Mouse (Mus musculus) cerebellum, adult 9-11 months (tissue): Measurements from ENCODE around the gene Olfr530.

ENCODE experiments used
- DNase-seq: peaks from one replicate; pipeline ENCODE4 v3.0.0; 2022

Gene Olfr530

GRCm38 (mm10) chr7:140376231-140376630 is at the start of gene Olfr530:
Gene Olfr530, minus strand, starts transcription at chr7:140376331.
- no peak for DNase-seq

GRCm38 (mm10) chr7:140421539-140421938 is 45.4 kb upstream of the Olfr530 start, which contains the start of gene Olfr532:
Gene Olfr532, minus strand, starts transcription at chr7:140421639.
- DNase-seq, result no peak

DNA sequence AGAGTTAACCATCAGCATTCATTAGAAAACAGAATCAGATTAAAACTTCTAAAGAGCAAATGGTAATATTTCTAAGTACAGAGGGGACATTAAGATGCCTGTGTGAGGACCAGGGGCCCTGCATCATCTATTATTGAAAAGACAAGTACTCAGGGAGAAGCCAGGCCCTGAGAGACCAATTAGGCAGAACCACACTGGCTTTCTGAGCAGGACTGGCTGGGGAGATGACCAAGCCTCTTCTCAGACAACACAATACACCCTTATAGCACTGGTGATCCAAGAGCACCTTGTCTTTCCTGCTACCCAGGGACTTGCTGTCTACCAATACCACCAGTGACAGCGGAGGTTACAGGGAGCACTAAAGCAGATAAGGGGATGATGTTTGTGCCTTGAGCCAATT is 26.7 kb upstream of the Olfr530 start, which contains the start of gene Olfr531:
Gene Olfr531, minus strand, starts transcription at position 101 of the 400 bp plus-strand sequence.
- DNase-seq, result no peak

DNA sequence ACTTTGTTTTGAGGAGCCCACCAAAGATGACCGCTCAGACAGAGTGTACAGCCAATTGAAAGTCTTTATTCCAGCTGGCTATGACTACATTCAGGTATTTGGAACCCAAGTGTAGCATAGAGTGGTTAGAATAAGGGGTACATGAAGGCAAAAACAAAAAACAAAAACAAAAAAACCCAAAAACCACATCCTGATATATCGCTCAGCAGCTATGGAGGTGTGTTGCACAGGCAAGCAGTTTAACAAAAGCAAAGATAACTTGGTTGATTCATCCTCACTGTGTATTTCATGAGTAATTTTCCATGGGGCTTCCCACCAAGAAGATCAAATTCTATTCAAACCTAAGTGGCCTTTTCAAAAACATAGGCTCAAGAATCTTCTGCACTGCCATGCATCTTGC is 780 bp upstream of the Olfr530 start:
- no peak for DNase-seq

- DNase-seq, result no peak
Measured at GRCm38 (mm10) chr7:140374300-140374699, 1.8 kb downstream of the Olfr530 start.

DNA sequence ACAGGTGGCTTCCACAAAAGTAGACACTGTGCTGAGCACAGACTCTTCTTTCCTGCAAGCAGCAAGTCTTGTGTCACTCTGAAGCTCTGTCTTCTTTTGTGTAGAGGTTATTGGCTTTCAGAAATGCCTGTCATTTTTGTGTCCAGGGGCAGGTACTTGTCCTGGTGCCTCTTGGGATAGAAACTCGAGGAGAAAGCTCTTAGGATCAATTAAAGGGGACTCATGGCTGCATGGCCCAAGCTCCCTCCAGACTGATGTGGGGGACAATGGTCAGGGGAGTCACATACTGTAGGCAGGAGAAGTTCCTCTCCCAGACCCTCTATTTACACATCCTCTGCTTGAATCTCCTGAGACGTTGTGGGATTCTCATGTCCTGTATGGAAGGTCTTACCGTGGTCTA is 14.6 kb downstream of the Olfr530 start, which contains the start of gene Olfr60:
Gene Olfr60, minus strand, starts transcription at position 101 of the 400 bp plus-strand sequence.
- no peak for DNase-seq

DNA sequence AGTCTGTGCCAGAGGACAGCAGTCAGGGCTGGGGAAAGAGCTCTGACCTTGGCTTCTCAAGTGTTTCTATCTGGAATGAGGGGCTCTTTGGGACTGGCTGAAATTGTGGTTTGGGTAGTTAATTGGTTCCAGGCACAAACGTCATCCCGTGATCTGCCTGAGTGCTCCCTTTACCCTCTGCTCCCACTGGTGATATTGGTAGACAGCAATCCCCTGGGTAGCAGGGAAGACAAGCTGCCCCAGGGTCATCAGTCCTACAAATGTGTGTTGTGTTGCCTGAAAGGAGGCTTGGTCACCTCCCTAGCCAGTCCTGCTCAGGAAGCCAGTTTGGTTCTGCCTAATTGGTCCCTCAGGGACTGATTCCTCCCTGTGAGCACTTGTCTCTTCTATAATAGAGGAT is 42.4 kb downstream of the Olfr530 start, which contains the start of gene Olfr527:
Gene Olfr527, plus strand, starts transcription at position 301 of the 400 bp plus-strand sequence.
- DNase-seq, result no peak

DNA sequence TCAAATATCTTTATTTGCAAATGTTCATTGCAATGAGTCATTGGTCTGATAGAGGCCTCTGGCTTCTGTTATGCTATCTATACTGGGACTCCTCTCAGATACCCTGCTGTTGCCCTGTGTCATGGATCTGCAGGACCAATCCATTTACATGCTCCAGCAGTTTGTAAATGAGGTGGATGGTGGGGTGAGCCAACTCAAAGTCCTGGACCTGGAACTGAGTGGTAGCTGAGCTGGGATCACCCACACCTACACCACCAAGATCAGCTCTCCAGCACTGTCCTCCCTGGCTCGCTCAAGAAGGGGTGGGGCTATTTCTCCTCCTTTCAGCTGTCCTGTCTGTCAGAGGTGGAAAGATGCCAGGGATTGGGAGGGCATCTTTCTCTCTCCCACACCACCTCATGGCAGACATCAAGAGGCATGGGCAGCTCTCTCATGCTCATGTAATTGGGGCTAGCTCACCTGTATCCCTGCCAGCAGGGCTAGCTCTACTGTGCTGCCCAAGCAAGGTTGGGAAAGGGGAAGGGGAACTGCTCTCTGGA is 46.3 kb downstream of the Olfr530 start:
- DNase-seq, result no peak
